Mouse (Mus musculus) 416B (cell line): Measurements from ENCODE around the gene Taf8.
A peak's percentile ranks its signal among the peaks of the same experiment; 100 is the strongest.

ENCODE experiments used
- DNase-seq: peaks from one replicate; pipeline ENCODE4 v3.0.0; 2011; ENCODE audit warnings: low read depth

Gene Taf8

DNA sequence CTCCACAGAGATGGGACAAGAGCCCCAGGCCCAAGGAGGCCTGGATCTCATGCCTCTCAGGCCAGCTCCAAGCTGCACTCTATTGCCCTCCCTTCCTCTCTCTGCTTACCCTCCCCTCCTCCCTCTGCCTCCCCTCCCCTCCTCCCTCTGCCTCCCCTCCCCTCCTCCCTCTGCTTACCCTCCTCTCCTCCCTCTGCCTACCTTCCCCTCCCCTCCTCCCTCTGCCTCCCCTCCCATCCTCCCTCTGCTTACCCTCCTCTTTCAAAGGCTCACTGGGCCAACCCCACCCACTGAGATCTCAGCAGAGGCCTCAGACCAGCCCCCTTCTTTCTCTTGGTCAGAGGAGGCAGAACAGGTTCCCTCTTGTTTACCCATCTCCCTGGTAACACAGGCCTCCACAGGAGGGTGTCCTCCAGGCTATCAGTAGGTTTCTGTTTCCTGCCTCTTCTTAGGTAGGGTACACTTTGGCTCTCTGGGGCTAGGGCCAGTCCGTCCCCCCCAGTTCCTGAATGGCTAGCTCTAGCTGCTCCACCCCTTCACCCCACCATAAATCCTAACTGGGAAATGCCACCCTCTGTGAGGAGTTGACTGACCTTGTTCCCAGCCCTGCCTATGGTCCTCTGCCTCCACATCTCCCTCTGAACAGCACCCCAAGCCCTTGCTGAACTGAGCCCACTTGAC, 17.7 kb downstream of the Taf8 start:
- DNase-seq, result peak; percentile 66

DNA sequence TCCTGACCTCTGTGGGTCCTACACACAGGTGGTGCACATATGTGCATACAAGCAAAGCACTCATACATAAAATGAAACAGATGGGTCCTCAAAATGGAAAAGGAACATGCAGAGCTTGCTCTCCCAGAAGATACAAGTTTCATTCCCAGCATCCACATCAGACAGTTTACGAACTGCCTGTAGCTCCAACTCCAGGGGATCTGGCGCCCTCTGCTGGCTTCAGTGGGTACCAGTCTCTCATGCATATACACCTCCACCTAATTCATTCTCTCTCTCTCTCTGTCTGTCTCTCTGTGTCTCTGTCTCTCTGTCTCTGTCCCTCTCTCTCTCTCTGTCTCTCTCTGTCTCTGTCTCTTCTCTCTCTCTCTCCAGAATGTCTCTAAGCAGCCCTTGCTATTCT, 19.7 kb downstream of the Taf8 start:
- DNase-seq, result peak; percentile 80

GRCm38 (mm10) chr17:47479887-47480286, 22.2 kb downstream of the Taf8 start:
- peak; percentile 15 for DNase-seq

DNA sequence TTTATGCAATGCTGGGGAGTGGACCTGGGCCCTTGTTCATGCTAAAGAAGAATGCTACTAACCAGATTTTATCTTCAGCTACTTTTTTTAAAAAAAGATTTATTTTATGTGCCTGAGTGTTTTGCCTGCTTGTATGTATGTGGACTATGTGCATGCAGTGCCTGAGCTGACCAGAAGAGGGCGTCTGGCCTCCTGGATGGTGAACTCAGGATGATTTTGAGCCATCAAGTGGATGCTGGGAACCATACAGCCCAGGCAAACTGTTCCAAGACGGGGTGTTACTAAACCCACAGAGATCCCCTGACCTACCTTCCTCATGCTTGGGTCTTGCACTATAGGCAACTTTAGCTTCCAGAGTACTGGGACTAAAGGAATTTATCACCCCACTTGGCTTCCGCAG, 26.4 kb downstream of the Taf8 start:
- DNase-seq, result peak; percentile 43

DNA sequence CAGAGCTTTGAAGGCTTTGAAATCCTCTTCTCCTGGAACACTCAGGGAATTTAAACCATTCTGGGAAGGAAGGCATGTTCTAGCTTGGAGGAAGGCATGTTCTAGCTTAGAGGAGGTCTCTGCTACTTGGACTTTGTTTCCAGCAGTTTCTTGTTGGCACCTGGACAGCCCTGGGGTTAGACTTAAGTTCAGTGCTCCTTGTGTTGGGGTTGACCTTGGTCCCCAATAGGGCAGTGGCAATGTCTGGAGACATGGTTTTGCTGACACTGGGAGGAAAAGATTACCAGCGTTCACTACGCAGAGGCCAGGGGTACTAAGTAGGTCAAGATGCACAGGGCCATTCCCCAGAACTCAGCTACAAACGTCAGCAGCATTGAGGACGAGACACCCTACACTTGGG, 26.9 kb downstream of the Taf8 start:
- no peak for DNase-seq

- DNase-seq, result no peak
Measured at GRCm38 (mm10) chr17:47474250-47474649, 27.8 kb downstream of the Taf8 start.

DNA sequence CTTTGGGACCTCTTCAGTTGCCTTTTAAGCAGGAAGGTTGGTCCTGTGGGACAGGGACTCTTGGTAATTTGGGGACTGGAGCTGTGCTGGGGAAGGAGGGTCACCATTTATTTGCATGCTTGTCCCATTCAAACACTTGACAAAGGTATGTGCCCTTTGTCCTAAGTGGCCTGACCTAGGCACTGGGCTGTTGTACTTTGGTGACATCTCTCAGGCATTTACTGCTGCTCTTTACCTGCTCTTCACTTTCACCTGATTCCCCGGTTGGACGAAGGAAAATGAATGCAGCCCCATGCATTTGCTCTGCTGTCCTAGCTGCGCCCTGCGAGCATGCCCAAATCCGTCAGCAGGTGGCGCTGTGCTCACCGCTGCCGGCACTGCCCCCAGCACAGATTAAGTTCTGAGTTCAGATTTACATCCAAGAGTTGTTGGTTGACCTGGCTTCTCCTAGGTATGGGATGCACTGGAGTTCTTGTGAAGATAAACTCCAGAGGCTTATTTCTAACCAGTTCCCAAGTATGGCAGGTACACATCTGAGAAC, 28.6 kb downstream of the Taf8 start:
- peak; percentile 56 for DNase-seq

DNA sequence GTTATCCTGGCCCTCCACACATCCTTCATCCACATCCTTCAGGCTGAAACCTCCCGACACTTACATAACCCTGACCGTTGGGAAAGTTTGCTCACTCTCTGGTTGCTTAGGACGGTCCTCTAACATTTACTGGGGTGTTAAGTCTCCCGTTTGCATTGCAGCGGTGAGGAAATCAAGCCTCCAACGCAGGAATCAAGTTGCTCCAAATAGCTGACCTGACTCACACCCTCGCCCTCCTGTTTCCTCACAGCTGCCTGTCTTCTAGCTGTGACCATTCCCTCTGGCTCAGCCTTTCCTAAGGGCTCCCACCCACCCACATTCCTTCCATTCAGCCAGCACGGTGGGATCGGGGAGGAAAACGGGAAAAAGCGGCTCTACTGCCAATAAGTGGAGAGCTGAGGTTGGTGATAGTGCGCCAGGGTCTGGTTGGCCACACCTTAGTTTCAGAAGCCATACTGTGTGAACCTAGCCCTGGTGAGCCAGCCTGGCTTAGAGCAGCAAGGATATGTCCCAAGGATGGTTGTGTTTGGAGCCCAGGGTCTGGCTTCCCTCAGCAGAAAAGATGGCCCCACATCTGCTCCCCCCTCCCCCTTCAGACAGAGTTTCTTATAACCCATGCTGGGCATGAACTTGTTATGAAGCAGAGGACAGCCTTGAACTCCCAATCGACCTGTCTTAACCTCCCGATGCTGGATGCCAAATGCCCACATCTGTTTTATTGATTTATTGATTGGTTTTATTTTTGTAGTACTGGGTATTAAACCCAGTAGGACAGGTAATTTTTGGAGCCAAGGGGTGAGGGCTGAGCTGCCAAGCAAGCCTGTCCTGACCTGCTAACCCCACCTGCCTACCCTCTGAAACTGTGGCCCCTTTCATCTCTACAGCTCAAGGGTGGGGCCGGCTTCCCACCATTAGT, 29.4 kb downstream of the Taf8 start:
- peak; percentile 29 for DNase-seq

- no peak for DNase-seq
Measured at GRCm38 (mm10) chr17:47470686-47471085, 31.4 kb downstream of the Taf8 start.

DNA sequence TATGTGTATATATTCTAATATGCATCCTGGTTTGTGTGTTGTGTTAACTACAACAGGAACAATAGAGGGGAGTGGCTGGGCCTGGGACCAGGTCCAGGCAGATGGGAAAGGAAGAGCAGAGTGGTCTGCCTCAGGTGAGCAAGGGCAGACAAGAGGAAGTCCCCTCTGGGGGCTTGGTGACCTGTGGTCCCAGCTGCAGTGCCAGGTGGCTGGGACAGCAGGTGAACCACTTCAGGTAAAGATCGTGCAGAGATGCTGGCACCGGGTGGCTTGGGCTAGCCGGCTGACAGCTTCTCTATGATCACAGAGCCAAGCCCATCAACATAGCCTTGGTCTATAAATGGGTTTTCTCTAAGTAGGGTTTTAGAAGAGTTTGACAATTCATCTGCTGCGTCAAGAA, 32.0 kb downstream of the Taf8 start:
- no peak for DNase-seq

DNA sequence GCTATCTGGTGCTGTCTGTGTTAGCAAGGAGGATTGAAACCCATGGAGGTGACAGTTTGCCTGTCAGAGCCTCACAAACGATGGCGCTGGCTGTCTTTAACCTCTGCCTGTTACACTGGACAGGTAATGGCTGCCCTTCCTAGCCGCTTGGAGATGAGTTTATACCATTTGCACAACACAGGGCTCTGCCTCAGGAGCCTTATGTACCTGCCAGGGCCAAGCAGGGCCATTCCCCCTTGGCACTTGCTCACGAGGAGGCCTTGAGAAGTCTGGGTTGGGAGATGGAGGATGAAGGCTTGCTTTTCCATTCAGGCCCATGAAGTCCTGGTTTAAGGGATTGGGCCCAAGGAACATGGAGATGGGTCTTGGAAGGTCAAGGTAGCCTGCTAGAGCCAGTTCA, 32.5 kb downstream of the Taf8 start:
- no peak for DNase-seq

GRCm38 (mm10) chr17:47468466-47468865, 33.6 kb downstream of the Taf8 start:
- DNase-seq, result no peak

DNA sequence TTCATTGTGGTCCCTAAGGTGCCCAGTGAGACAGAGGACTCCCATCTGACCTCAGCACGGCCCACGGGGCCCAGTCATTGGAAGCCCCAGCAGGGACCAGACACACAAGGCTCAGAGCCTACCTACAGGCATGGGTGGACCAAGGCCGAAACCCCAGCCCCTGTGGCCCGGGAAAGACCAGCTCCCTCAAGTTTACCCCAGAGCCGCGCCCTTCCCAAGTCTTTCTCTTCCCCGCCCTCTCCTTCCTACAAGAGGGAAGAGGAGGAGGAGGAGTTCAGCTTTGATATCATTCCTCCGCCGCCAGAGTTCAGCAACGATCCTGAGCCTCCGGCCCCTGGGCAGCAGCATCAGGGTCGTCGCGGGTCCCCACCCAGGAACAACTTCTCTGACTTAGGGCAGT, 34.0 kb downstream of the Taf8 start:
- no peak for DNase-seq

DNA sequence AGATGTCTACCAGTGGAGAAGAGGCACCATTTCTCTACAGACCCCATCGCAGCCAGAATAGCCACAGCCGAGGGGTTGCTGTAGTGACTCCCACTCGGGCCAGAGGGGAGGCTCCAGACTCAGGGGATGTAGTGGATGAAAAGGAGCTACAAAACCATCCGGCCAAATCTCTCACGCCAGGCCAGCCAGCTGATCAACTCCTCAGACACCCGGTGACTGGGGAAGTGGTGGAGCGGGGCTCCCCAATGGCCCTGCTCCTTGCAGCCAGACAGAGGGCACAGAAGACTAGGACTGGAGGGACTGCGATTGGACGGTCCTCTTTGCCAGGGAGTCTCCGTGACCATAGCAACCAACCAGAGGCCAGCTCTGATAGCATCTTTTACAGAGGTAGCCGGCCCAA, 34.4 kb downstream of the Taf8 start:
- DNase-seq, result no peak

GRCm38 (mm10) chr17:47466284-47466683, 35.8 kb downstream of the Taf8 start:
- no peak for DNase-seq

GRCm38 (mm10) chr17:47465016-47465415, 37.1 kb downstream of the Taf8 start:
- DNase-seq, result no peak

DNA sequence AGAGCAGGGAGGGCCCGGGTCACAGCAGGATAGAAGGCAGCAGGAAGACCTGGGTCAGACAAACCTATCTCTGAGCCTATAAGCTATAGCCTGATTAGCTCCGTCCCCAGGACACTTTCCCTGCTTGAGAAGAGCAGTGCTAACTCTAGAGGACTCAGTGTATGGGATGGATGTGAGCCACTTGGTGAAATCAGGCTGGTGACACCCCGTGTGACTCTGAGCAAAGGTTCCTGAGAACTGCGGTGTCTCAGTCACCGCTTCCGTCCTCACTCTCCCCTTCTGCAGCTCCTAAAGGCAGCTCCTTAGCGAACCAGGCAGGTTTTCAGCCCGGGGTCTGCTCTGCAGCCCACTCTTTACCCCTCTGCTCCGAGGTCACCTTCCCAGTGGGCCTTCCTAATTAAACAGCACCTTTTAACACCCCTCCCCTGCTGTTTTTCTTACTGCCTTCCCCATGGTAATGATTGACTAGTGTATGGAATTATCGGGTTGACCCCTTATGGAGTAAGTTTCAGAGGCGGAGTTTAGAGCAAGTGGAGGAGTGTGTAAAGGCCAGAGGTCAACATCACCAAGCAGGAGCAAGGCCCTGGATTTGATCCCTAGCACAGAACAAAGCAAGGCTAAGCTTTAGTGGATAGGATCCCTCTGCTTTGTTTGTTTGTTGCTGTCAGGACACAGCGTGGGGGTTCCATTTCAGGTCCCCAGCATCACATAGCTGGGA, 37.7 kb downstream of the Taf8 start:
- no peak for DNase-seq

DNA sequence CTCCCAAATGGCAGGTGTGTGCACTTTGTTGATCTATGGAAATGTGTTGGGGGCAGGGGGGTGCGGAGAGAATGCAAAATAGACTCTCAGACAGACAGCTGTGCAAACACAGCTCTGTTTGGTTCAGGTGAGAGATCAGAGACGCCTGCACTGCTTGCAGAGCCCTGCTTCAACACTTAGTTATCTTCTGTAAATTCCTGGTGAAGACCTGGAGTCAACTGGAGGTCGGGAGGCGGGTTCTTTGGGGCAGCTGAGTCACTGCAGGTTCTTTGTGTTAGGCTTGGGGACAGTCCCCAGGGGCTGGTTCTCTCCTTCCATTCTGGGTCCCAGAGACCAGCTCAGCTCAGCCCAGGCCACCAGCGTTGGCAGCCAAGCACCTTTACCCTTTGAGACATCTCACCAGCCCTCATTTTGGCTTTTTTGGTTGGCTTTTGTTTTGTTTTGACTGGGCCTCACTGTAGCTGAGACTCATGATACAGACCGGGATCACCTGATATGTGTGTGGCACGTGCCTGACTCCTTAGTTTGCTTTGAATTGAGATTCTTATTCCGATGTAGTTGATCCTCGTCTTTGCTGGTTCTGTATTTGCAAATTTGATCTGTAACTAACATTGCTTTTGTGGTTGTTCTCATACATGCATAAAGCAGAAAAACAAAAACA, 39.2 kb downstream of the Taf8 start:
- DNase-seq, result no peak

DNA sequence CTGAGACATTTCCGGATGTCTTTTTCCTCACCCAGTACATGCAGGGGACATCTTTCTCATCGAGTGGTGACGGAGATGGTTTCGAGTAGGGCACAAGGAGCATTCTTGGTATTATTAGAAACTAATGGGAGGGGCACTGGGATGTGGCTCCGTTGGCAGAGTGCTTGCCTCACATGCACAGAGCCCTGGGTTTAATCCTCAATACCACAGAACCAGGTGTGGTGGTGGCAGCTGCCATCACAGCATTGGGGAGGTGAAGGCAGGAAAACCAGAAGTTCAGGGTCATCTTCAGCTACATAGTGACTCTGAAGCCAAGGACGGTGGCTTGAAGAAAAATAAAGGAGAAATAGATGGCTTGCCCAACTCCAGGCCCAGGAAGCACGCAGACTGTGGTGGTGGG, 39.9 kb downstream of the Taf8 start:
- DNase-seq, result no peak

- DNase-seq, result no peak
Measured at GRCm38 (mm10) chr17:47461688-47462087, 40.4 kb downstream of the Taf8 start.

DNA sequence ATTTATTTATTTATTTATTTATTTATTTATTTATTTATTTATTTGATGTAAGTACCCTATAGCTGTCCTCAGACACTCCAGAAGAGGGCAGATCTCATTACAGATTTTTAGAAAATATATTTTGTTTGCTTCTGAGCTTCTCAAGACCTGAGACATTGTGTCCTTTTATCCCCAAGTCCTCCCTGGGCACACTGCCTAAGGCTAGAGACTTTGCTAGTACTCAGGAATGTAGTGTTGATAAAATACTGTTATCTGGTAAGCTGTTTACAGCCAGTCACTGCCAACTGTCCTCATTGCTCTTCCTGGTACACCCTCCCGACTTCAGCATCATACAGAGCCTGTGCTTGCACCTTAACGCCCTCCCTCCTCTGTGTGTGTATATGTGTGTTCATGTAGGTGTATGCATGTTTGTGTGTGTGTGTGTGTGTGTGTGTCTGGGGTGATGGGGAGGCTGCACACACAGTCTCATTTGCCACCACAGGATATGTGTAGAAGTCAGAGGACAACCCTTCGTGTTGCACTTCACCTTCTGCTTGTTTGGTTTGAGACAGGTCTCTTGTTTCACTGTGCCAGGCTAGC, 42.7 kb downstream of the Taf8 start:
- DNase-seq, result no peak

DNA sequence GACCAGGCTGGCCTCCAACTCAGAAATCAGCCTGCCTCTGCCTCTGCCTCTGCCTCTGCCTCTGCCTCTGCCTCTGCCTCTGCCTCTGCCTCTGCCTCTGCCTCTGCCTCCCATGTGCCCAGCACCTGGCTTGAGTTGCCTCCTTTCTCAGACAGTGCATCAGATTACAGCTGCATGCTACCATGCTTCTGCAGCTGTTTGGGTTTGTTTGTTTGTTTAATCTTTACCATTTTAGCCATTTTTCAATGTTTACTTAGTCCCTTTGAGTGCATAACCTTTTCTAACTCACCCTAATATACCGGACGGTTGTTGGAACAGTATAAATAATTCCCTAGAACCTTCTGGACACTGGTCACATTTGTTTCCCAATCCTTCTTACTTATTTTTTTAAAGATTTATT, 43.2 kb downstream of the Taf8 start:
- no peak for DNase-seq
